Mouse (Mus musculus) forebrain, postnatal 0 days (tissue): ENCODE data around the gene Cbx4. TPM values are rescaled to one million over a fixed set of nuclear protein-coding genes. Genes with fewer than 3 reads are reported as not detected.
"Not testable (repeated sequence)": the region's sequence is repeated elsewhere in the genome, so short reads cannot be mapped to it uniquely, and the experiment has no call there.

Source experiments
- ATAC-seq: fragments of 200-750 bp; cut with Nextera tagmentation; 2 replicates; pipeline ENCODE4 v1.8.0; 2017; ENCODE audit warnings: mild to moderate bottlenecking, moderate library complexity
- DNase-seq: peaks from one replicate; pipeline ENCODE4 v3.0.0-alpha.2; 2015
- H3K27ac ChIP-seq: fragments of 300-500 bp; sonication (generic); 2 replicates; pipeline ENCODE4 v1.5.1; 2014; ENCODE audit warnings: low read depth, mild to moderate bottlenecking, antibody characterized with exemption, low read length, moderate library complexity, mixed read lengths
- H3K27me3 ChIP-seq: fragments of 300-500 bp; sonication (generic); 2 replicates; pipeline ENCODE4 v1.6.1; 2014; ENCODE audit warnings: mild to moderate bottlenecking, low read length, mixed read lengths; ENCODE audit not compliant: insufficient read depth
- H3K36me3 ChIP-seq: fragments of 300-500 bp; sonication (generic); 2 replicates; pipeline ENCODE4 v1.6.1; 2014; ENCODE audit warnings: mild to moderate bottlenecking, moderate library complexity; ENCODE audit not compliant: insufficient read depth
- H3K4me1 ChIP-seq: fragments of 300-500 bp; sonication (generic); 2 replicates; pipeline ENCODE4 v1.6.1; 2014; ENCODE audit warnings: antibody characterized with exemption; ENCODE audit not compliant: insufficient read depth
- H3K4me2 ChIP-seq: fragments of 300-500 bp; sonication (generic); 2 replicates; pipeline ENCODE4 v1.6.1; 2014; ENCODE audit warnings: low read depth, mild to moderate bottlenecking, moderate library complexity
- H3K4me3 ChIP-seq: fragments of 300-500 bp; sonication (generic); 2 replicates; pipeline ENCODE4 v1.5.1; 2014; ENCODE audit warnings: low read depth, low read length, mixed read lengths
- H3K9ac ChIP-seq: fragments of 300-500 bp; sonication (generic); 2 replicates; pipeline ENCODE4 v1.6.1; 2014; ENCODE audit warnings: mild to moderate bottlenecking
- H3K9me3 ChIP-seq: fragments of 300-500 bp; sonication (generic); 2 replicates; pipeline ENCODE4 v1.6.1; 2016; ENCODE audit warnings: low read length
- CTCF ChIP-seq: sonication (generic); IDR thresholded peaks from 2 replicates; pipeline ENCODE4 v1.5.1; 2016; ENCODE audit warnings: antibody characterized with exemption, control low read depth, low read depth
- WGBS: fragments of 180-500 bp; shearing (Covaris S2); extraction: QIAGEN DNeasy Blood & Tissue Kit; methylation state at CpG from one replicate; pipeline ENCODE4 v1.1.7; 2014; 5-methylcytosine and 5-hydroxymethylcytosine counted together
- polyA plus RNA-seq: library from polyadenylated mRNA; unstranded; fragments of >200 nt; fragmentation: Nextera tagmentation; extraction: Ambion mirVana; gene quantifications from 2 replicates; pipeline ENCODE4 v1.2.1, GENCODE M21; 2015
- total RNA-seq: library from RNA; depleted of rRNA; stranded (reverse); fragments of >200 nt; gene quantifications from 2 replicates; pipeline ENCODE4 v1.2.3, GENCODE M21; 2014

Gene Cbx4
- total and polyA plus RNA-seq, 2 experiments from 2014 or later, result 26.1 to 38.6 TPM

- H3K9me3 ChIP-seq, result no peaks in the 10 kb centered on the region
- H3K4me2 ChIP-seq, result no peak overlapping the region
- no peaks in the 10 kb centered on the region for H3K27me3 ChIP-seq
- TF ChIP-seq CTCF, result no peak
- 75% methylated on average over 9 of the region's 9 CpGs for WGBS
- no peak overlapping the region for H3K27ac ChIP-seq
- DNase-seq (no peak), ATAC-seq (no peak)
- no peaks in the 10 kb centered on the region for H3K4me1 ChIP-seq
- no peaks in the 10 kb centered on the region for H3K36me3 ChIP-seq
- no peak overlapping the region for H3K4me3 ChIP-seq
- H3K9ac ChIP-seq, result no peak overlapping the region
Observed at GRCm38 (mm10) chr11:119109415-119110071, 23.5 kb upstream of the Cbx4 start.

GRCm38 (mm10) chr11:119108573-119109263, 22.7 kb upstream of the Cbx4 start:
- H3K9me3 ChIP-seq, result no peaks in the 10 kb centered on the region
- no peaks in the 10 kb centered on the region for H3K4me1 ChIP-seq
- no peak for ATAC-seq
- H3K27ac ChIP-seq, result no peak overlapping the region
- no peaks in the 10 kb centered on the region for H3K36me3 ChIP-seq
- no peak for DNase-seq
- no peak for TF ChIP-seq CTCF
- WGBS, result 78% methylated on average over 10 of the region's 10 CpGs
- no peak overlapping the region for H3K4me3 ChIP-seq
- no peaks in the 10 kb centered on the region for H3K27me3 ChIP-seq
- H3K4me2 ChIP-seq, result no peak overlapping the region
- H3K9ac ChIP-seq, result no peak overlapping the region

GRCm38 (mm10) chr11:119106289-119106688, 20.3 kb upstream of the Cbx4 start:
- Histone ChIP-seq H3K4me2 (no peak overlapping the region), H3K27ac (no peak overlapping the region), H3K27me3 (no peaks in the 10 kb centered on the region), H3K9me3 (no peaks in the 10 kb centered on the region), H3K4me3 (no peak overlapping the region), H3K4me1 (no peaks in the 10 kb centered on the region), H3K9ac (no peak overlapping the region), H3K36me3 (no peaks in the 10 kb centered on the region)
- no peak for TF ChIP-seq CTCF
- DNase-seq (no peak), ATAC-seq (no peak)
- WGBS, result 48% methylated on average over 6 of the region's 6 CpGs

GRCm38 (mm10) chr11:119105748-119106147, 19.7 kb upstream of the Cbx4 start:
- WGBS, result 55% methylated on average over 8 of the region's 8 CpGs
- ATAC-seq (no peak), DNase-seq (no peak)
- H3K27me3 ChIP-seq, result no peaks in the 10 kb centered on the region
- H3K4me2 ChIP-seq, result no peak overlapping the region
- no peaks in the 10 kb centered on the region for H3K4me1 ChIP-seq
- no peak for TF ChIP-seq CTCF
- H3K9me3 ChIP-seq, result no peaks in the 10 kb centered on the region
- no peak overlapping the region for H3K9ac ChIP-seq
- H3K36me3 ChIP-seq, result no peaks in the 10 kb centered on the region
- no peak overlapping the region for H3K27ac ChIP-seq
- no peak overlapping the region for H3K4me3 ChIP-seq

- Histone ChIP-seq H3K27me3 (no peaks in the 10 kb centered on the region), H3K4me2 (no peak overlapping the region), H3K27ac (no peak overlapping the region), H3K4me1 (no peaks in the 10 kb centered on the region), H3K9ac (no peak overlapping the region), H3K36me3 (no peaks in the 10 kb centered on the region), H3K4me3 (no peak overlapping the region), H3K9me3 (no peaks in the 10 kb centered on the region)
- WGBS, result 66% methylated on average over 7 of the region's 7 CpGs
- no peak for TF ChIP-seq CTCF
- ATAC-seq, result no peak
- no peak for DNase-seq
Observed at GRCm38 (mm10) chr11:119105071-119105609, 19.1 kb upstream of the Cbx4 start.

- H3K27me3 ChIP-seq, result no peaks in the 10 kb centered on the region
- no peaks in the 10 kb centered on the region for H3K36me3 ChIP-seq
- no peak for DNase-seq
- no peak for TF ChIP-seq CTCF
- no peak overlapping the region for H3K9ac ChIP-seq
- no peak overlapping the region for H3K4me2 ChIP-seq
- no peaks in the 10 kb centered on the region for H3K9me3 ChIP-seq
- no peak overlapping the region for H3K4me3 ChIP-seq
- no peaks in the 10 kb centered on the region for H3K4me1 ChIP-seq
- no peak overlapping the region for H3K27ac ChIP-seq
- 90% methylated on average over 3 of the region's 3 CpGs for WGBS
- ATAC-seq, result no peak
Observed at GRCm38 (mm10) chr11:119103991-119104390, 18.0 kb upstream of the Cbx4 start.

GRCm38 (mm10) chr11:119100355-119100754, 14.3 kb upstream of the Cbx4 start:
- not testable (repeated sequence) for H3K4me3 ChIP-seq, H3K4me1 ChIP-seq, H3K9me3 ChIP-seq, H3K27me3 ChIP-seq, H3K9ac ChIP-seq, ATAC-seq, H3K4me2 ChIP-seq, H3K27ac ChIP-seq, H3K36me3 ChIP-seq, DNase-seq
- WGBS, result 62% methylated on average over 4 of the region's 4 CpGs
